Mouse (Mus musculus) intestine, embryonic 14.5 days (tissue): Measurements from ENCODE around the gene Dpagt1. TPM values are rescaled to one million over a fixed set of nuclear protein-coding genes. Genes with fewer than 3 reads are reported as not detected.
A peak's percentile ranks its signal among the peaks of the same experiment; 100 is the strongest.

Experiments
- ATAC-seq: fragments of 200-750 bp; cut with Nextera tagmentation; replicated peaks from 2 replicates; pipeline ENCODE4 v1.8.0; 2017; ENCODE audit warnings: low read depth, moderate number of reproducible peaks, moderate TSS enrichment, moderate library complexity; ENCODE audit not compliant: low FRiP score, low TSS enrichment
- DNase-seq: peaks from one replicate; pipeline ENCODE4 v3.0.0-alpha.2; 2018; ENCODE audit warnings: low spot score
- H3K27ac ChIP-seq: fragments of 300-500 bp; sonication (generic); 2 replicates; pipeline ENCODE4 v1.5.1; 2014; ENCODE audit warnings: low read depth, mild to moderate bottlenecking, control low read depth
- H3K27me3 ChIP-seq: fragments of 300-500 bp; sonication (generic); replicated peaks from 2 replicates; pipeline ENCODE4 v1.6.1; 2014; ENCODE audit warnings: low read length, control low read depth; ENCODE audit not compliant: control insufficient read depth, insufficient read depth
- H3K36me3 ChIP-seq: fragments of 300-500 bp; sonication (generic); 2 replicates; pipeline ENCODE4 v1.6.1; 2014; ENCODE audit warnings: low read length, control low read depth; ENCODE audit not compliant: control insufficient read depth, insufficient read depth
- H3K4me1 ChIP-seq: fragments of 300-500 bp; sonication (generic); replicated peaks from 2 replicates; pipeline ENCODE4 v1.6.1; 2014; ENCODE audit warnings: low read length, control low read depth, mixed read lengths; ENCODE audit not compliant: control insufficient read depth, insufficient read depth
- H3K4me2 ChIP-seq: fragments of 300-500 bp; sonication (generic); 2 replicates; pipeline ENCODE4 v1.6.1; 2014; ENCODE audit warnings: low read length
- H3K4me3 ChIP-seq: fragments of 300-500 bp; sonication (generic); 2 replicates; pipeline ENCODE4 v1.5.1; 2014; ENCODE audit warnings: low read depth, low read length, control low read depth, mixed read lengths
- H3K9ac ChIP-seq: fragments of 300-500 bp; sonication (generic); 2 replicates; pipeline ENCODE4 v1.6.1; 2014; ENCODE audit warnings: mild to moderate bottlenecking, low read length
- H3K9me3 ChIP-seq: fragments of 300-500 bp; sonication (generic); 2 replicates; pipeline ENCODE4 v1.6.1; 2016; ENCODE audit warnings: low read length, control low read depth; ENCODE audit not compliant: control insufficient read depth
- WGBS: fragments of 180-500 bp; shearing (Covaris S2); extraction: QIAGEN DNeasy Blood & Tissue Kit; methylation state at CpG from one replicate; pipeline ENCODE4 v1.1.7; 2014; 5-methylcytosine and 5-hydroxymethylcytosine counted together
- polyA plus RNA-seq: library from polyadenylated mRNA; unstranded; fragments of >200 nt; fragmentation: Nextera tagmentation; extraction: Ambion mirVana; gene quantifications from 2 replicates; pipeline ENCODE4 v1.2.1, GENCODE M21; 2014

The Dpagt1 gene
- polyA plus RNA-seq, 1 experiment from 2014 or later, result 45.4 TPM

DNA sequence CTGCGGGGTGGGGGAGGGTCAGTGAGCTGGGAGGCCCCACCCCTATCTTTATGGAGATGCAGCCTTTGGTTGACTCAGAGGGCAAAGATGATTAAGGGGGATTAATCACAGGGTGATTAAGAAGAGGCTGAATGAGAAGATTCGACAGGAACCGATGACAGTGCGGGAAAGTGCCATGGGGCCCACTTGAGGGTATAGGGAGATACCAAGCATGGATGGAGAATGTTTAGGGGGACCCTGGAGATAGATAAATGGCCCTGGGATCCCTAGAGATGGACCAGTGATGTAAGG lies 11.6 kb upstream of the Dpagt1 start:
- Histone ChIP-seq H3K4me3 (no peak overlapping the region), H3K4me1 (peaks cover 23% of the 10 kb centered on the region), H3K4me2 (no peak overlapping the region), H3K27ac (no peak overlapping the region), H3K9me3 (no peaks in the 10 kb centered on the region), H3K36me3 (peaks cover 25% of the 10 kb centered on the region), H3K27me3 (no peaks in the 10 kb centered on the region), H3K9ac (no peak overlapping the region)
- ATAC-seq (no peak), DNase-seq (no peak)
- 79% methylated on average over 4 of the region's 4 CpGs for WGBS

DNA sequence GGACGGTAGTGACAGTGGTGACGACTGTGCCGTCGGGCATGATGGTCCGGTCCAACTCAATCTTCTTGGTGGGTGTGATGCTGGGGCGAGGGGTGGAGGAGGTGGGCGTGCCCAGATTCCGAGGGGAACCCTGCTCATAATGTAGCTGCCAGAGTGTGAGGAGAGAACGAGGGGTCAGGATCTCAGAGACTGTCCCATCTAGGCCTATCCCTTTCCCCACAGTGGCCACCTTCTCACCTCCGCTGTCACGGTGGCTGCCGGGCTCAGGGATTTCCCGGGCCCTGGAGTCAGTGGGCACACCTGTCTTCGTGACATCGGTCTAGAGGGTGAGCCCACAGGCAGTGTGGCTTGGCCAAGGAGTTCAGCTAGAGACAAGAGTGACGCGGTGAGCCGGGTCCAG lies 10.9 kb upstream of the Dpagt1 start:
- ATAC-seq, result no peak
- no peak overlapping the region for H3K4me3 ChIP-seq
- H3K36me3 ChIP-seq, result peaks cover 25% of the 10 kb centered on the region
- H3K9ac ChIP-seq, result no peak overlapping the region
- peaks cover 24% of the 10 kb centered on the region for H3K4me1 ChIP-seq
- H3K4me2 ChIP-seq, result no peak overlapping the region
- no peaks in the 10 kb centered on the region for H3K27me3 ChIP-seq
- DNase-seq, result no peak
- H3K9me3 ChIP-seq, result no peaks in the 10 kb centered on the region
- H3K27ac ChIP-seq, result no peak overlapping the region
- 90% methylated on average over 18 of the region's 18 CpGs for WGBS

DNA sequence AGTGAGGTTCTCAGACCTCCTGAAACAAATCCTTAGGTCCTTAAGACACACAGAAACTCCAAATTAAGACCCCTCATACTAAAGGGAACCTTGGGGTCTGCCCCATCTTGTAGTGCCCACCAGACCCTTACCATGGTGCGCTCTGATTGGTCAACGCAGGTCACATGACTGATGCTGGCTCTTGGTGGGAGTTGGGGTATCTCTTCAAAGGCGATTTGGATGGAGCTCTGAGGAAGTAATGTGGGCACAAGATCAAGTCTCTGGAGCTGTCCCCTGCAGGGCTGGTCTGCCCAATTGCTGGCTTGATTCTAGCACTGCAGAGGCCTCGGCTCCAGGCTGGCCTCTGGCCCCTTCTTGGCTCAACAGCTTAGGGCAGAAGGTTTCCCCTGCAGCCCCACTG lies 8.4 kb upstream of the Dpagt1 start:
- WGBS, result 77% methylated on average over 4 of the region's 4 CpGs
- Histone ChIP-seq H3K27ac (no peak overlapping the region), H3K27me3 (no peaks in the 10 kb centered on the region), H3K4me1 (peaks cover 14% of the 10 kb centered on the region), H3K4me2 (no peak overlapping the region), H3K36me3 (peaks cover 25% of the 10 kb centered on the region), H3K9me3 (no peaks in the 10 kb centered on the region), H3K9ac (no peak overlapping the region), H3K4me3 (no peak overlapping the region)
- no peak for DNase-seq
- ATAC-seq, result no peak

DNA sequence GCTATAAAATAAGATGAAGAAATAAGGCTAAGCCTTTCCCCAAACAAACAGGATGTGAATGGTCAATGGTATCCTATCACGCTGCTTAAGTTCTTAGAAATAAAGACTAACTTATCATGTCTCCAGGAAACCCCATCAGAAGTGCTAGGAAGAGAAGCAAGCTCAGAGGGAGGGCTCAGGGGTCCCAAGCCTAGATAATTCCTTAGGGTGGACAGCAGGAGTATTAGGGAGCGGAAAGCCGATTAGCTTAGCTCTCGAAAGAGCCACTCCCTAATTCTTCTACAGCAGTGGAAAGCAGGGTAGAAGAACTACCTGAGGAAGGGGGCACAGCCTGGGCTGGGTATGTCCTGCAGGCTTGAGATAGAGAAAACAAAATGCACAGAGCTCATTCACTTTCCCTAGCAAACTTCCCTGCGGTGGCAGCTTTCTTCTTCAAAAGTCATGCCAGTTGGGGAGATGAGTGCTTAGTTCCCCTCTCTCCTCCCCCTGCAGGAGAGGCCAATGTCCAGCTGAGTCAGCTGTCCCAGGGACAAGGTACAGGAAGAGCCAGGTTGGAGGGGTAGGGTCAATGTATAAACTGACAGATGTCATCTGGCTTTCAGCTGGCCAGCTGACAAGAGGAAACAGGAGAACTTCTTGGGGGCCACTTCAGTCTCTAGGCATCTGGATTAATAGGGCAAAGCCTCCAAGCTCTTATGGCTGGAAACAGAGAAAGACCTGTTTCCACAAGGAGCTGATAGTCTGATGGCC lies 7.6 kb upstream of the Dpagt1 start:
- DNase-seq (no peak), ATAC-seq (no peak)
- Histone ChIP-seq H3K4me3 (peak overlapping the region; percentile 75; the same call in 1 of the 2 replicates), H3K4me2 (peak overlapping the region; percentile 56), H3K9ac (no peak overlapping the region), H3K27ac (no peak overlapping the region), H3K27me3 (no peaks in the 10 kb centered on the region), H3K36me3 (peaks cover 23% of the 10 kb centered on the region), H3K9me3 (no peaks in the 10 kb centered on the region), H3K4me1 (peaks cover 14% of the 10 kb centered on the region)
- WGBS, result 47% methylated on average over 5 of the region's 5 CpGs

DNA sequence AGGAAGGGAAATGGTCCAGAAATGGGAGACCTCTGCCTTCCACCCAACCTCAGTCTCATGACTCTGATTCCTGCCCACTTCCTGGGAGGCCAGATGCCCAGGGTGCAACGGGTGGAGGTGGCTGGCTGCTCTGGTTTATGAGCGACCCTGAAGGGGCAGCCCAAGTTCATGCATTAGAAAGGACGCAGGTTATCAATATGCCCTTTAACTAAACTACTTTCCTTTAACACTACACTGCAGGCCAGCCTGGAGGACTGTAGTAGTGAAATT lies 7.1 kb upstream of the Dpagt1 start:
- Histone ChIP-seq H3K4me2 (peak overlapping the region; percentile 56), H3K27ac (no peak overlapping the region), H3K9ac (peak overlapping the region; percentile 68), H3K36me3 (peaks cover 18% of the 10 kb centered on the region), H3K4me1 (peaks cover 14% of the 10 kb centered on the region), H3K27me3 (no peaks in the 10 kb centered on the region), H3K9me3 (no peaks in the 10 kb centered on the region), H3K4me3 (peak overlapping the region; percentile 75)
- DNase-seq (no peak), ATAC-seq (no peak)
- 35% methylated on average over 3 of the region's 3 CpGs for WGBS

DNA sequence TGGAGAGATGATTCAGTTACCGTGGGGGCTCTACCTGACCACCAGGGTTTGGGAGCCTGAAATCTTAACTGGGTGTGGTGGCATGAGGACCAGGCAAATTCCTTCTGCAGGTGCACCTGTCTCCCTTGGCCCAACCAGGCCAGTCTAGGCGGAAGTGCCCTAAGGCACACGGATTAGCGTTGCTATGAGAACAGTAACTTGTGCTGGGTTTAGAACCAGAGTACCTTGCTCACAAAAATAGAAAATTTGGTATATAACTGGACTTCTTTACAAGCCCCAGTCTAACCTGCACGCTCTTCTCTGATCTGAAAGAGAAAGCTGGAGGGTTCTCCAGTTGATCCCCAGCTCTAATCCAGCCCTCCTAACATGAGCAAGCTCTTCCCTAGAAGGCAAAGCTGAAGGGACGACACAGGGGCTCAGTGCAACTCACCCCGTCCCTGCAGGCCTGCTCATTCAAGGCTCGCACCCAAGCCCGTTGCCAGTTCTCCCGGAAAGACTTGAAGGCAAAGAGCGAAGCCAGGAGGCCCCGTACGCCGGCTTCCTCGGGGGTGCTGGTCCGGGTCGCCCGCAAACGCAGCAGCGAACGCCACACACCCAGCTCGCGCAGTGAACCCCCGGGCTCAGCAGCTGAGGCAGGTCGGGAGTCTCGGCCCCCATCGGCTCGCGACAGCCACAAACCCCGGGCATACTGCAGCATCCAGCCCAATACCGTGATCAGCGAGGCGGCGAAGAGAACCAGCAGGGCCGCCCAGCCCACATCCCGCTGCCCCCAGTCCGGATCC lies 6.5 kb upstream of the Dpagt1 start:
- ATAC-seq (peak; percentile 13; the same call in 1 of the 2 replicates), DNase-seq (no peak)
- Histone ChIP-seq H3K27me3 (no peaks in the 10 kb centered on the region), H3K4me3 (peak overlapping the region; percentile 75), H3K4me2 (peak overlapping the region; percentile 56), H3K27ac (no peak overlapping the region), H3K9me3 (no peaks in the 10 kb centered on the region), H3K4me1 (peaks cover 14% of the 10 kb centered on the region), H3K36me3 (peaks cover 16% of the 10 kb centered on the region), H3K9ac (peak overlapping the region; percentile 68)
- WGBS, result 2% methylated on average over 37 of the region's 37 CpGs

DNA sequence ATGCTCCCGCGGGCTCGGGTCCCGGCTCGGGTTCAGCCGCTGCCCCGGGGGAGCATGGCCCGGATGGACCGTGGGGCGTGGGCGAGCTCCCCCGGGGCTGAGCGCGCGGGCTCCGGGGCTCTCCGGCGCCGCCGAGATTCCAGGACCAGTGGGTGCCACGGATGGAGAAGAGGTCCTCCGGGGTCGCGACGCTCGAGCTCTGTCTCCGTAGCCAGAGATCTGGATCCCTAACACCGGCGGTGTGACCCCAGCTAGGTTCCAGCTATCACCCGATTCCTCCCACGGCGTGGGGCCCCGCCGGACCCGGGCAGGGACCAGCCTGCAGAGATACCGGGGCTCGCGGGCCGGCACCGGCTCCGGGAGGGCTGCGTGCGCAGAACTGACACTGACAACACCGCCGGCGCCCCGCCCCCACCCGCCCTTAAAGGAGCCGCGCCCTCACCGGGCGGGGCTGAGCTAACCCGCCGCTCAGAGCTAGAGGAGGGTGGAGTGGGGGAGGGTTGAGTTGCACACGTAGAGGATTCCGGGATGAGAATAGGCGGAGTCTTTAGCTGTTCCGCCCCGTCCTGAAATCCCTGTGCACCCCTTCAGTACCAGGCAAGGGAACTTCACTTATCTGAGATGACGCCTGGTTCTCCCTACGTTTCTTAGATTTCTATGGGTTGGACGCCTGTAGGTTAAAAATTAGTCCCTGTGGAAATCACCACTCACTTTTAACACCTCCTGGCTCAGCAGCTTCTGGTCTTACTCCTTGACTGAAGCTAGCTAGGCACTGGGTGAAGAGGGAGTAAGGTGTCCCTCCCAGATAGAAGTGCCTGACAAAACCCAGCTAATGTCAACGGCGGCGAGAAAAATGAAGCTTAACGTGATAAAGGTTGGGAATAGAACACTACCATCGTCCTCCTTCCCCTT lies 5.7 kb upstream of the Dpagt1 start, which contains the start of gene C2cd2l:
C2cd2l (minus strand) TSS at position 399 of the 912 bp plus-strand sequence.
- Histone ChIP-seq H3K27ac (peak within 1 kb of the TSS; percentile 78), H3K36me3 (peaks cover 10% of the 10 kb centered on the region), H3K4me2 (peak within 1 kb of the TSS; percentile 56), H3K4me3 (peak within 1 kb of the TSS; percentile 75), H3K9ac (peak within 1 kb of the TSS; percentile 68), H3K27me3 (no peaks in the 10 kb centered on the region), H3K9me3 (no peaks in the 10 kb centered on the region), H3K4me1 (peaks cover 14% of the 10 kb centered on the region)
- WGBS, result under 1% methylated on average over 67 of the region's 67 CpGs
- ATAC-seq (peak; percentile 97), DNase-seq (peak; percentile 93)

DNA sequence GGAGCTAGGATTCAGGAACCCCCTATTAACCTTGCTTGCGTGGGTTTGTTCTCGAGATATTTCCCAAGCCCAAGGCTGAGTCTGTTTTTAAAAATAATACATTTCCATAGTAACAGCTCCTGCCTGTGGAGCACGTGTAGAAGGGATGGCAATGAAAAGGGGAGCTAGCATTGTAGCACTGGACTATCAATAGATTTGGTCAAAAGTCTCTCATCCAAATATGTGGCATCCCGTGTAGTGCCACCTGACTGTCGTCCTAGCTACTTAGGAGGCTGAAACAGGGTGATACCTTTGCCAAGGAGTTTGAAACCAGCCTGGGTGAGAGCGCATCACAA lies 5.1 kb upstream of the Dpagt1 start:
- Histone ChIP-seq H3K4me3 (peak overlapping the region; percentile 75), H3K9me3 (no peaks in the 10 kb centered on the region), H3K27me3 (no peaks in the 10 kb centered on the region), H3K9ac (peak overlapping the region; percentile 55), H3K4me1 (peaks cover 15% of the 10 kb centered on the region), H3K27ac (peak overlapping the region; percentile 78), H3K36me3 (peaks cover 4% of the 10 kb centered on the region), H3K4me2 (peak overlapping the region; percentile 56)
- DNase-seq, result peak; percentile 55
- ATAC-seq, result peak; percentile 22; the same call in 1 of the 2 replicates
- WGBS, result 33% methylated on average over 6 of the region's 6 CpGs
